Mouse (Mus musculus) heart, embryonic 11.5 days (tissue): ENCODE results near the gene Abhd4. TPM values are rescaled to one million over a fixed set of nuclear protein-coding genes. Genes with fewer than 3 reads are reported as not detected.

ENCODE experiments used
- ATAC-seq: fragments of 200-750 bp; cut with Nextera tagmentation; replicated peaks from 2 replicates; pipeline ENCODE4 v1.8.0; 2017; ENCODE audit warnings: moderate library complexity; ENCODE audit not compliant: insufficient number of reproducible peaks, low FRiP score, low TSS enrichment
- H3K27ac ChIP-seq: fragments of 300-500 bp; sonication (generic); 2 replicates; pipeline ENCODE4 v1.5.1; 2014; ENCODE audit warnings: mild to moderate bottlenecking, low read depth, low read length
- H3K27me3 ChIP-seq: fragments of 300-500 bp; sonication (generic); 2 replicates; pipeline ENCODE4 v1.6.1; 2014; ENCODE audit warnings: mild to moderate bottlenecking, low read length, mixed read lengths; ENCODE audit not compliant: control insufficient read depth, insufficient read depth
- H3K36me3 ChIP-seq: fragments of 300-500 bp; sonication (generic); 2 replicates; pipeline ENCODE4 v1.6.1; 2014; ENCODE audit warnings: mild to moderate bottlenecking, low read length, moderate library complexity, mixed read lengths; ENCODE audit not compliant: control insufficient read depth, insufficient read depth
- H3K4me1 ChIP-seq: fragments of 300-500 bp; sonication (generic); 2 replicates; pipeline ENCODE4 v1.6.1; 2014; ENCODE audit warnings: low read length; ENCODE audit not compliant: control insufficient read depth, insufficient read depth
- H3K4me2 ChIP-seq: fragments of 300-500 bp; sonication (generic); 2 replicates; pipeline ENCODE4 v1.6.1; 2014; ENCODE audit warnings: mild to moderate bottlenecking, moderate library complexity
- H3K4me3 ChIP-seq: fragments of 300-500 bp; sonication (generic); 2 replicates; pipeline ENCODE4 v1.5.1; 2014; ENCODE audit warnings: low read depth, low read length
- H3K9ac ChIP-seq: fragments of 300-500 bp; sonication (generic); 2 replicates; pipeline ENCODE4 v1.6.1; 2014; ENCODE audit warnings: mild to moderate bottlenecking, low read depth, low read length, moderate library complexity
- H3K9me3 ChIP-seq: fragments of 300-500 bp; sonication (generic); replicated peaks from 2 replicates; pipeline ENCODE4 v1.6.1; 2016; ENCODE audit warnings: low read length; ENCODE audit not compliant: control insufficient read depth
- WGBS: fragments of 180-500 bp; shearing (Covaris S2); extraction: QIAGEN DNeasy Blood & Tissue Kit; methylation state at CpG from one replicate; pipeline ENCODE4 v1.1.7; 2014; ENCODE audit not compliant: insufficient replicate concordance; 5-methylcytosine and 5-hydroxymethylcytosine counted together
- polyA plus RNA-seq: library from polyadenylated mRNA; unstranded; fragments of >200 nt; fragmentation: Nextera tagmentation; extraction: Ambion mirVana; gene quantifications from 2 replicates; pipeline ENCODE4 v1.2.1, GENCODE M21; 2014

The Abhd4 gene
- polyA plus RNA-seq, 1 experiment from 2014 or later, result 97.3 TPM

DNA sequence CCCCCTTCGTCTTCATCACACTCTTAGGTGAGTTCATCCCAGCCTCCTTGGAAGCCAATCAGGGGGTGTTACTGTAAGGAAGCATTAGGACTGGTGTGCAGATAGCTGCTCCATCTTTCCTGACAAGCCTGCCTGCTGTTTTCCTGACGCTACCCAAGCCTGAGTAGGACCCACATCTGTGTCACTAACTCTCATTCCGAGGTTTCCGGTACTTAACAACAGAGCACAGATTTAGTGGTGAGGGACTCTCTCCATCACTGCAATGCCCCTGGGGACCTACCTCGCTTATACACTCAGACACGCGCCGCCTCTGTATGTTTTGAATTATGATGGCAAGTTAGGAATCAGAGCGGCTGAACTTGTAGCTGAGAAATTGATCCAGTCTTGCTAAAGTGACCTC is 35.3 kb upstream of the Abhd4 start:
- no peaks in the 10 kb centered on the region for H3K9me3 ChIP-seq
- WGBS, result 55% methylated on average over 9 of the region's 9 CpGs
- no peak for ATAC-seq
- H3K27me3 ChIP-seq, result no peaks in the 10 kb centered on the region
- H3K36me3 ChIP-seq, result no peaks in the 10 kb centered on the region
- no peak overlapping the region for H3K9ac ChIP-seq
- H3K4me3 ChIP-seq, result no peak overlapping the region
- H3K4me2 ChIP-seq, result no peak overlapping the region
- H3K4me1 ChIP-seq, result peaks cover 17% of the 10 kb centered on the region
- no peak overlapping the region for H3K27ac ChIP-seq

DNA sequence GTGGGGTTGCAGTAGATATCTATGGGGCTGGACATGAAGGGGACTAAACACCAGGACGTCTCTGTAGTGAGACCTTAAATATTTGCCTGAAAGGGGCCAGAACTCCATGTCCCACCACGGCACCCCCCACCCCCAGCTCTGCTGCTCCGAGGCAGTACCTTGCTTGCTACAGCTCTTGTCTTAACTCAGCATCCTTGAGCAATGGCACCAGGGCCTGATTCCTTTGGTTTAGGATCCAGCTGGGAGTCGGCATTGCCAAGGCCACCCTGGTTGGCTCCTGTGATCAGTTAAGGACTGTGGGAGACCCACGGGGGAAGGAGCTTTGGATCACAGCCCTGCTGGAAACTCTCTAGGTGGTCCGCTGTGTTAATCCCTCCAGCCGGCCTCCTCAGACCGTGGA is 34.7 kb upstream of the Abhd4 start:
- Histone ChIP-seq H3K4me3 (no peak overlapping the region), H3K4me2 (no peak overlapping the region), H3K27me3 (no peaks in the 10 kb centered on the region), H3K9me3 (no peaks in the 10 kb centered on the region), H3K4me1 (peaks cover 17% of the 10 kb centered on the region), H3K27ac (no peak overlapping the region), H3K9ac (no peak overlapping the region), H3K36me3 (no peaks in the 10 kb centered on the region)
- WGBS, result 56% methylated on average over 8 of the region's 8 CpGs
- no peak for ATAC-seq

DNA sequence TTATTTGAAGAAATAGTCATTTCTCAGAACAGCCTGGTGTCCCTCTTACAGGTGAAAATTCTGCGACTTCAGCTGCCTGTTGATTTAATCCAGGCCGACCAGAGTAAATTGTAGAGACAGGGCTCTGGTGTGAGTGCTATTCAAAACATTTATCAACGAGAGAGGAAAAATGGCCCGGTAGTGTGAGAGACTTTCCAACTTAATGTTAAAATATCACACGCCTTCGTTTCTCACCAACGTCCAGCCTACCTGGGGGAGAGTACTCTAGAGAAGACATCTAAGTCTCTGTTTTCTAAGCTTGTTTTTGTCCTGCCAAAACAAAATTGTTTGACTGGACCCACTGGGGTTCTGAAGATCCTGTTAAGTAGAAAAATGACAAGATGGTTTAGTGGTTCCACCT is 34.1 kb upstream of the Abhd4 start:
- no peak for ATAC-seq
- Histone ChIP-seq H3K27ac (no peak overlapping the region), H3K9ac (no peak overlapping the region), H3K4me2 (no peak overlapping the region), H3K27me3 (no peaks in the 10 kb centered on the region), H3K36me3 (no peaks in the 10 kb centered on the region), H3K9me3 (no peaks in the 10 kb centered on the region), H3K4me1 (peaks cover 22% of the 10 kb centered on the region), H3K4me3 (no peak overlapping the region)
- WGBS, result 68% methylated on average over 7 of the region's 7 CpGs

DNA sequence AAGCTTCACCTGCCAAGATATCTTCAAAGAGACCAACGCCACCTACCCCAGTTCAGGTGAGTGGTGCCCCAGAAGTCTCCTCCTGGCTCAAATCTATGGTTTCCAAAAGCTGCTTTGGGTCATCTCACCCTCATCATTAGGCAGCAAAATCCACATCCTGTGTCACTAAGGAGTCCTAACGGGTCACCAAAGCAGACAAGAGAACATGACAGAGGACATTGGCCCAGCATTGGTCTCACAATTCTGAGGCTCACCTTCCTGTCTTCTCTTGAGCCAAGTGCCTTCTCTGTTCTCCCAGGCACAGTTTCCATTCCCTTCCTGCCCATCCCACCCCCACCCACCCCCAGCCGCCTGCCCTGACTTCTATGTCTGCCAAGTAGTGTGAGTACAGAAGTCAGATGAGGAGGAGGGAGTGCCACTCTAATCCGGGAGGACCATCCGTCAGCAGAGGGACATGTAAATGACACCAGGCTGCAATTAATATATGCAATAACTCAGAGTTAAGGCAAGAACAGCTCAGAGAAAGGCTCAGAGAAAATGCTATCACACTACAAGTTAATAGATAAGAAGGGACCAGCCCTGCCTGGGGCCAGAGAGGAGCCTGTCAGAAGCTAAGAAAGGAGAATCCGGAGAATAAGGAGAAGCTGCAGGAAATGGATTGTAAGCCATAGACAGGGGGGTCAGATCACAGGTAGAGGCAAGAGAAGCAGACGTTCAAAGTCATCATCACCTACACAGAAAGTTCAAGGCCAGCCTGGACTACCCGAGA is 33.1 kb upstream of the Abhd4 start:
- ATAC-seq, result no peak
- Histone ChIP-seq H3K36me3 (no peaks in the 10 kb centered on the region), H3K4me3 (no peak overlapping the region), H3K9ac (no peak overlapping the region), H3K9me3 (no peaks in the 10 kb centered on the region), H3K27ac (no peak overlapping the region), H3K4me2 (no peak overlapping the region), H3K27me3 (no peaks in the 10 kb centered on the region), H3K4me1 (peaks cover 20% of the 10 kb centered on the region)
- 51% methylated on average over 8 of the region's 8 CpGs for WGBS

DNA sequence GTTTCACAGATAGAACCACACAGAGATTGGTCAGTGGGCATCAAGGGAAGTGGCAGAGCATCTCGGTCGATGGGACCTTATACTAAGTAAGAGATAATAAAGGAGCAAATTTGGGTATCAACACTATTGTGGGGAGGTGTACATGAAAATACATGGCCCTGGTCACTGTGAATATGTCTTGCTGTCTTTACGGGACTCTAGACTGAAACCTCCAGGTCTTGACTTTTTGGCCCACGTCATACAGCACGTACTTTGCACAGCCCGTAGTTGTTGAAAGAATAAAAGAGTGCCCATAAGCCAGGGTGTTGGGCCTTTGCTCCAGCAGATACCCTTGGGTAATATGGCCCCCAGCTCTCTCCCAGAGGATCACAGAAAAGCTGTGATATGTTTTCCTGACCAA is 32.3 kb upstream of the Abhd4 start:
- no peak overlapping the region for H3K27ac ChIP-seq
- no peak overlapping the region for H3K9ac ChIP-seq
- no peaks in the 10 kb centered on the region for H3K27me3 ChIP-seq
- H3K4me1 ChIP-seq, result peaks cover 20% of the 10 kb centered on the region
- H3K4me2 ChIP-seq, result no peak overlapping the region
- WGBS, result 93% methylated on average over 6 of the region's 6 CpGs
- H3K9me3 ChIP-seq, result no peaks in the 10 kb centered on the region
- H3K36me3 ChIP-seq, result no peaks in the 10 kb centered on the region
- no peak overlapping the region for H3K4me3 ChIP-seq
- no peak for ATAC-seq

DNA sequence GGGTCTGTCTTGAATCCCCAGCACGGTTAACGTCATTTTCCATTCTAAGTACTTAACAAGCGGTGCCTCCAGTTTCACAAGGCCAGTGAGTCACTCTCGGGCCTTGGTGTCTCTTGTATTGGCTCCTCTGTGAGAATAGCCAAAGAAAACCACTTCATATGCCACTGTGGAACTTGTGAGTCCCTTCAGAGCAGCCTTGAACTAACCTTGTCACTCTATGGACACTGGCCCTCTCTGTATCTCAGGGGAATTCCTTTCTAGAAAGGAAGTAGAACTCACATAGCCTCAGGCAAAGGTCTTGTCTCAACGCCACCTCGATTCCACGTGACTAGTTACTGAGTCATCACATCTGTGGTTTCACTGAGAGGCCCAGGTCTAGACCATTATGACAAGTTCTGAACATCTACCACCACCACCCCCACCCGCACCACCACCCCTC is 31.7 kb upstream of the Abhd4 start:
- H3K4me2 ChIP-seq, result no peak overlapping the region
- H3K4me1 ChIP-seq, result peaks cover 20% of the 10 kb centered on the region
- no peak overlapping the region for H3K9ac ChIP-seq
- H3K36me3 ChIP-seq, result no peaks in the 10 kb centered on the region
- ATAC-seq, result no peak
- no peak overlapping the region for H3K27ac ChIP-seq
- H3K27me3 ChIP-seq, result no peaks in the 10 kb centered on the region
- 86% methylated on average over 8 of the region's 8 CpGs for WGBS
- no peak overlapping the region for H3K4me3 ChIP-seq
- H3K9me3 ChIP-seq, result no peaks in the 10 kb centered on the region

DNA sequence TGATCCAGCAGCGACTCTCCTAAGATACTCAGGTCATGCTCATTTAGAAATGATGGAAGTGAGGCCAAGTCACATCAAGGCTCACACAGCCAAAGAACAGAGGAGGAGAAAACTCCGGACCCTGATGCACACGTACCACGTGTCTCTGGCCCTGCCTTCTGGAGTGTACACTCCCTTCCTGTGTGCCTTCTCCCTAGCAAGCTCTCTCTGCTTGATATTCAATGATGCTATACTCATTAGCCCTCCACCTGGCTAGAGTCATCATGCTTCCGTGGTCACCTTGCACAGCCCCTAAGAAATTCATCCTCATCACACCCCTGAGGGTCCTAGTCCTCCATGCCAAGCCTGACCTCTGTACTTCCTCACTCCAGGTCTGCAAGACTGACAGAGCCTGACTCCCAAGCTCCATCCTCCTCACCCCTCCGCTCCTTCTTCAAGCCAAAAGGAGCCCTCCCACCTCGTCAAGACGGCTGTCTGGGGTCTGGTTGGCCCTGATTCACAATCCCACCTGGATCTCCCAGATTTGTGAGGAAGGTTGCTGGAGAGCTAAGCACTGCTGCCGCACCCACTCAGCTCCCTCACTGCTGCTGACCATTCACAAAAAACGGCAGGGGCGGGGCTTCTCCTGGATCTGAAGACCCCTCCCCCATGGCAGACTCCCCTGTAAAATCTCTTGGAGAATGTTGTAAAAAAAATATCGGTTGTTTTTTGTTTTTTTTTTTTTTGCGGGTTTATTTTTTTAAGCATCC is 30.5 kb upstream of the Abhd4 start:
- Histone ChIP-seq H3K4me1 (peaks cover 30% of the 10 kb centered on the region), H3K4me3 (no peak overlapping the region), H3K27ac (no peak overlapping the region), H3K36me3 (no peaks in the 10 kb centered on the region), H3K27me3 (no peaks in the 10 kb centered on the region), H3K9me3 (no peaks in the 10 kb centered on the region), H3K9ac (no peak overlapping the region), H3K4me2 (no peak overlapping the region)
- WGBS, result 51% methylated on average over 13 of the region's 13 CpGs
- ATAC-seq, result no peak

DNA sequence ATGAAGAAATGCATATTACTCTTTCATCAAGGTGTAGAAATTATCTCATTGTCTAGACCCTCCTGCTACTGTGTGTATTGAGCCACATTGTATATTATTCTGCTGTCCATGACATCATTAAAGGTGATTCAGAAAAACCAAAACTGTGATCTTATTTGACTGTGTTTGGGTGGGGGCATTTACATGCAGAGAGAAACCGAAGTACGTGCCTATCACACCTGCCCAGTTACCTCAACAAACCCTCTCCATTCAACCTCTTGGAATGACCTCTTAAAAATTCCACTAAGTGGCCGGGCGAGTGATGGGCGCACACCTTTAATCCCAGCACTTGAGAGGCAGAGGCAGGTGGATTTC is 29.9 kb upstream of the Abhd4 start:
- H3K4me1 ChIP-seq, result peaks cover 34% of the 10 kb centered on the region
- H3K4me3 ChIP-seq, result no peak overlapping the region
- 79% methylated on average over 5 of the region's 5 CpGs for WGBS
- H3K9ac ChIP-seq, result no peak overlapping the region
- no peaks in the 10 kb centered on the region for H3K9me3 ChIP-seq
- no peak overlapping the region for H3K27ac ChIP-seq
- ATAC-seq, result no peak
- peaks cover 1% of the 10 kb centered on the region; the same call in 1 of the 2 replicates for H3K27me3 ChIP-seq
- H3K4me2 ChIP-seq, result no peak overlapping the region
- no peaks in the 10 kb centered on the region for H3K36me3 ChIP-seq
